Comparison of ENCODE assay signal across 8 mouse cellular contexts in the genomic region with DNA sequence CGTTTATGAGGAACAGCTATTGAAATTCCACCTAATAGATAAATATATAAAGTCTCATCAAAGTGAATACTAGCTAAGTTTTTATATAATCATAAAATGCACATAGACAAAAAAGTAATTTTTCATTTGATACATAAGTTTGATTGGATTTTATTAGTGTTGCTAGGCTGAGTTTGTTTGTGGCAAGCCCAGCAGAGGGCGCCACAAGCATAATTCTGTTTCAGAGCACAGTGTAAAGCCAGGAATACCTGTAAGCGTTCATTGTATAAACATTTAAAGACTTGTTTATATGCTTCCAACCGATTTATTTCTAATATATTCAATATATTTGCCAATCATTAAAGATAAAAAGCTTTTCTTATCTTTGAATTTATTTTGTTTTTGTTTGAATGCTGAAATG. TPM values are rescaled to one million over a fixed set of nuclear protein-coding genes. Genes with fewer than 3 reads are reported as not detected.
DNase-seq lines count a peak whose midpoint lies in the region; ATAC-seq and TF ChIP-seq lines count a peak whose summit lies in the region.

No protein-coding gene starts in this region.

- 24% methylated on average over 4 of the region's 4 CpGs for WGBS in forebrain, embryonic 14.5 days
- 25% methylated on average over 4 of the region's 4 CpGs for WGBS in forebrain, embryonic 16.5 days
- WGBS in liver, postnatal 0 days (ENCODE audit: insufficient replicate concordance): 36% methylated on average over 4 of the region's 4 CpGs
- 34% methylated on average over 4 of the region's 4 CpGs for WGBS in spleen, adult 2 months

- peak; percentile 72 for TF ChIP-seq CTCF in liver, postnatal 0 days (IDR thresholded peaks at IDR 0.05; ENCODE audit: low read depth)
- peak; percentile 39; the same call in 1 of the 2 replicates for TF ChIP-seq CTCF in spleen, adult 2 months (IDR thresholded peaks at IDR 0.05; ENCODE audit: extremely low read depth, insufficient read depth, insufficient read length, insufficient replicate concordance)

- ATAC-seq in forebrain, embryonic 14.5 days: no peak
- ATAC-seq in forebrain, embryonic 16.5 days: no peak
- ATAC-seq in liver, postnatal 0 days: no peak

- H3K4me1 ChIP-seq in forebrain, embryonic 14.5 days (ENCODE audit: control insufficient read depth, insufficient read depth, low read length): no peaks in the 10 kb centered on the region
- H3K4me1 ChIP-seq in forebrain, embryonic 16.5 days (replicated peaks; ENCODE audit: control insufficient read depth, insufficient read depth, low read length): no peaks in the 10 kb centered on the region
- H3K4me1 ChIP-seq in liver, postnatal 0 days (ENCODE audit: insufficient read depth): no peaks in the 10 kb centered on the region
- no peaks in the 10 kb centered on the region for H3K4me1 ChIP-seq in spleen, adult 2 months (ENCODE audit: control insufficient read depth, insufficient read depth, insufficient read length)

- DNase-seq in forebrain, embryonic 14.5 days (ENCODE audit: low spot score): peak; percentile 79
- peak; percentile 77 for DNase-seq in testis, postnatal 10 days (ENCODE audit: low spot score)
- DNase-seq in testis, postnatal 14 days (ENCODE audit: low spot score): no peak
- DNase-seq in cerebellum, postnatal 10 days: peak; percentile 80 to 84
- DNase-seq in induced T-regulatory cell, adult 2 months (ENCODE audit: low read depth): peak; percentile 70
- DNase-seq in liver, postnatal 0 days: peak; percentile 61
- DNase-seq in spleen, adult 2 months (ENCODE audit: low read depth in 1 of 2, low spot score in 2 of 2): peak in 1 of 2 experiments; percentile 38

- no peak overlapping the region for H3K4me3 ChIP-seq in forebrain, embryonic 14.5 days (ENCODE audit: low read depth, low read length)
- H3K4me3 ChIP-seq in forebrain, embryonic 16.5 days (replicated peaks; ENCODE audit: low read length): no peak overlapping the region
- H3K4me3 ChIP-seq in liver, postnatal 0 days (ENCODE audit: low read depth, low read length): no peak overlapping the region
- no peak overlapping the region for H3K4me3 ChIP-seq in spleen, adult 2 months (ENCODE audit: extremely low read depth, insufficient read depth, insufficient read length)

- H3K4me2 ChIP-seq in forebrain, embryonic 14.5 days (ENCODE audit: low read length): no peak overlapping the region
- no peak overlapping the region for H3K4me2 ChIP-seq in forebrain, embryonic 16.5 days (ENCODE audit: low read length)
- H3K4me2 ChIP-seq in liver, postnatal 0 days (ENCODE audit: low read depth, low read length): no peak overlapping the region

- H3K9ac ChIP-seq in forebrain, embryonic 14.5 days (ENCODE audit: low read length): no peak overlapping the region
- no peak overlapping the region for H3K9ac ChIP-seq in forebrain, embryonic 16.5 days (replicated peaks; ENCODE audit: low read depth, low read length)
- H3K9ac ChIP-seq in liver, postnatal 0 days (replicated peaks): no peak overlapping the region

- no peaks in the 10 kb centered on the region for H3K36me3 ChIP-seq in forebrain, embryonic 14.5 days (ENCODE audit: control insufficient read depth, insufficient read depth, low read length)
- no peaks in the 10 kb centered on the region for H3K36me3 ChIP-seq in forebrain, embryonic 16.5 days (ENCODE audit: control insufficient read depth, insufficient read depth)
- H3K36me3 ChIP-seq in liver, postnatal 0 days (replicated peaks; ENCODE audit: insufficient read depth, low read length): no peaks in the 10 kb centered on the region
- H3K36me3 ChIP-seq in spleen, adult 2 months (ENCODE audit: control insufficient read depth, insufficient read depth, low read length): no peaks in the 10 kb centered on the region

- no peak overlapping the region for H3K27ac ChIP-seq in forebrain, embryonic 14.5 days (ENCODE audit: low read depth, low read length)
- H3K27ac ChIP-seq in forebrain, embryonic 16.5 days (ENCODE audit: low read length): no peak overlapping the region
- no peak overlapping the region for H3K27ac ChIP-seq in liver, postnatal 0 days (ENCODE audit: low read depth)
- H3K27ac ChIP-seq in spleen, adult 2 months (ENCODE audit: insufficient read depth, low read length): no peak overlapping the region

- H3K27me3 ChIP-seq in forebrain, embryonic 14.5 days (replicated peaks; ENCODE audit: control insufficient read depth, insufficient read depth, low read length): no peaks in the 10 kb centered on the region
- H3K27me3 ChIP-seq in forebrain, embryonic 16.5 days (replicated peaks; ENCODE audit: control insufficient read depth, insufficient read depth, low read length): no peaks in the 10 kb centered on the region; the same call in 1 of the 2 replicates
- no peaks in the 10 kb centered on the region for H3K27me3 ChIP-seq in liver, postnatal 0 days (ENCODE audit: insufficient read depth, low read length)
- no peaks in the 10 kb centered on the region for H3K27me3 ChIP-seq in spleen, adult 2 months (ENCODE audit: control insufficient read depth, insufficient read depth, low read length)

- no peak for TF ChIP-seq POLR2A in spleen, adult 2 months (IDR thresholded peaks at IDR 0.05; ENCODE audit: low read depth, low read length)

- H3K9me3 ChIP-seq in forebrain, embryonic 14.5 days (replicated peaks; ENCODE audit: control insufficient read depth, low read length): no peaks in the 10 kb centered on the region
- no peaks in the 10 kb centered on the region for H3K9me3 ChIP-seq in forebrain, embryonic 16.5 days (ENCODE audit: control insufficient read depth, low read length)
- H3K9me3 ChIP-seq in liver, postnatal 0 days (ENCODE audit: low read length): no peaks in the 10 kb centered on the region

- no peak for TF ChIP-seq EP300 in liver, postnatal 0 days (IDR thresholded peaks at IDR 0.05; ENCODE audit: low read depth)

RNA-seq across cellular contexts. Expression of a gene that starts 26.3 kb away (rescaled TPM):
- polyA plus RNA-seq in forebrain, embryonic 14.5 days (2014; fragmentation: Nextera tagmentation; extraction: Ambion mirVana): 15.9 and 19.1 TPM in 2 replicates
- polyA plus RNA-seq in forebrain, embryonic 16.5 days (2015; fragmentation: Nextera tagmentation; extraction: Ambion mirVana): 19.0 and 20.2 TPM in 2 replicates
- polyA plus RNA-seq in liver, postnatal 0 days (2015; fragmentation: Nextera tagmentation; extraction: Ambion mirVana): 1.4 and 2.1 TPM in 2 replicates
- polyA plus RNA-seq in spleen, adult 2 months (2012; rRNA removed): 2.8 and 3.3 TPM in 2 replicates

RNA-seq across cellular contexts. Expression of a gene that starts 26.6 kb away (rescaled TPM):
- 83.7 and 96.6 TPM in 2 replicates for polyA plus RNA-seq in forebrain, embryonic 14.5 days (2014; fragmentation: Nextera tagmentation; extraction: Ambion mirVana)
- polyA plus RNA-seq in forebrain, embryonic 16.5 days (2015; fragmentation: Nextera tagmentation; extraction: Ambion mirVana): 76.9 and 85.1 TPM in 2 replicates
- polyA plus RNA-seq in liver, postnatal 0 days (2015; fragmentation: Nextera tagmentation; extraction: Ambion mirVana): 4.5 and 4.6 TPM in 2 replicates
- polyA plus RNA-seq in spleen, adult 2 months (2012; rRNA removed): 4.4 and 4.8 TPM in 2 replicates

Comparison
In these comparisons a context has a peak if more than half of its experiments do, and no peak if none do; other contexts are left out.
1. RNA of a gene that starts 26.6 kb away (polyA plus RNA-seq): 76.9 to 85.1 TPM in forebrain, embryonic 16.5 days and 83.7 to 96.6 TPM in forebrain, embryonic 14.5 days; 4.4 to 4.8 TPM in spleen, adult 2 months and 4.5 to 4.6 TPM in liver, postnatal 0 days; every median in the first group is over 10 times any median in the second.